Mouse (Mus musculus) left cerebral cortex, adult 18-20 months (tissue): ENCODE data around the gene Zbtb11. TPM values are rescaled to one million over a fixed set of nuclear protein-coding genes. Genes with fewer than 3 reads are reported as not detected.
"Not testable (repeated sequence)": the region's sequence is repeated elsewhere in the genome, so short reads cannot be mapped to it uniquely, and the experiment has no call there.

Experiments used
- DNase-seq, 2 experiments: peaks; one replicate each; pipeline ENCODE4 v3.0.0; 2021 to 2022; ENCODE audit warnings: low spot score in 2 of 2, mixed read lengths in 1 of 2
- long read RNA-seq, 2 experiments: library from polyadenylated mRNA; stranded (forward); transcript quantifications; one replicate each; pipeline ENCODE4 v2.0.0; 2021
- total RNA-seq, 2 experiments: library from RNA; stranded (reverse); gene quantifications; 2 replicates each; pipeline ENCODE4 v1.2.3; 2021

Zbtb11 gene
- 10 to 100 TPM; 54.9 to 57.5 TPM for total RNA-seq
- long read RNA-seq, experiment 1, full-length matches to known transcripts: 28 of 35 reads
- long read RNA-seq, experiment 1, partial matches to known transcripts: 5 of 35 reads
- long read RNA-seq, experiment 1, other reads (novel, unspliced or antisense): 2 of 35 reads
- long read RNA-seq, experiment 2, full-length matches to known transcripts: 17 of 24 reads
- long read RNA-seq, experiment 2, partial matches to known transcripts: 5 of 24 reads
- long read RNA-seq, experiment 2, other reads (novel, unspliced or antisense): 2 of 24 reads

- DNase-seq: peak; percentile 100
Measured at GRCm38 (mm10) chr16:55973431-55974255, at the start of gene Zbtb11. Zbtb11 (plus strand) TSS chr16:55973883.

- DNase-seq: no peak
Measured at GRCm38 (mm10) chr16:55924010-55924409, 49.7 kb upstream of the Zbtb11 start.

- DNase-seq: peak; percentile 4 to 9
Measured at GRCm38 (mm10) chr16:55933681-55934343, 39.9 kb upstream of the Zbtb11 start.

- peak; percentile 88 to 93 for DNase-seq
Measured at GRCm38 (mm10) chr16:55934453-55935037, 39.1 kb upstream of the Zbtb11 start, which contains the start of gene Cep97. Cep97 (minus strand) TSS chr16:55934855.

- no peak for DNase-seq
Measured at GRCm38 (mm10) chr16:55938761-55939160, 34.9 kb upstream of the Zbtb11 start.

GRCm38 (mm10) chr16:55939703-55940102 lies 34.0 kb upstream of the Zbtb11 start:
- no peak for DNase-seq

GRCm38 (mm10) chr16:55940781-55941180 lies 32.9 kb upstream of the Zbtb11 start:
- DNase-seq: no peak

- no peak for DNase-seq
Measured at GRCm38 (mm10) chr16:55947266-55947665, 26.4 kb upstream of the Zbtb11 start.

GRCm38 (mm10) chr16:55947876-55948410 lies 25.7 kb upstream of the Zbtb11 start:
- not testable (repeated sequence) for DNase-seq

GRCm38 (mm10) chr16:55948963-55949362 lies 24.7 kb upstream of the Zbtb11 start:
- no peak for DNase-seq

GRCm38 (mm10) chr16:55950462-55950861 lies 23.2 kb upstream of the Zbtb11 start:
- DNase-seq: no peak

- DNase-seq: peak; percentile 72 to 91
Measured at GRCm38 (mm10) chr16:55950946-55951678, 22.6 kb upstream of the Zbtb11 start.

GRCm38 (mm10) chr16:55951679-55952327 lies 21.9 kb upstream of the Zbtb11 start:
- no peak for DNase-seq

GRCm38 (mm10) chr16:55952771-55953170 lies 20.9 kb upstream of the Zbtb11 start:
- no peak for DNase-seq

- DNase-seq: not testable (repeated sequence)
Measured at GRCm38 (mm10) chr16:55954196-55954595, 19.5 kb upstream of the Zbtb11 start.

- DNase-seq: not testable (repeated sequence)
Measured at GRCm38 (mm10) chr16:55963068-55963467, 10.6 kb upstream of the Zbtb11 start.

GRCm38 (mm10) chr16:55964126-55964949 lies 9.3 kb upstream of the Zbtb11 start:
- peak; percentile 11 to 35 for DNase-seq

GRCm38 (mm10) chr16:55966212-55966871 lies 7.3 kb upstream of the Zbtb11 start, which contains the start of gene Rpl24:
Rpl24 (plus strand) TSS chr16:55966275.
- peak; percentile 97 to 99 for DNase-seq
